Mouse (Mus musculus) thymus, adult 2 months (tissue): ENCODE measurements around the gene Fam104a. TPM values are rescaled to one million over a fixed set of nuclear protein-coding genes. Genes with fewer than 3 reads are reported as not detected.

ENCODE experiments used
- DNase-seq: peaks from one replicate; pipeline ENCODE4 v3.0.0; 2021
- H3K27ac ChIP-seq: fragments of 200-500 bp; 2 replicates; pipeline ENCODE4 v1.5.1; 2012; ENCODE audit warnings: low read length, control low read depth; ENCODE audit not compliant: control insufficient read depth, insufficient read depth
- H3K27me3 ChIP-seq: fragments of 200-500 bp; 2 replicates; pipeline ENCODE4 v1.6.1; 2012; ENCODE audit warnings: mild to moderate bottlenecking, low read length, moderate library complexity, mixed read lengths; ENCODE audit not compliant: control insufficient read depth, insufficient read depth
- H3K36me3 ChIP-seq: fragments of 200-500 bp; 2 replicates; pipeline ENCODE4 v1.6.1; 2012; ENCODE audit warnings: mild to moderate bottlenecking, low read length, moderate library complexity; ENCODE audit not compliant: control insufficient read depth, insufficient read depth
- H3K4me1 ChIP-seq: fragments of 200-500 bp; replicated peaks from 2 replicates; pipeline ENCODE4 v1.6.1; 2012; ENCODE audit warnings: low read length; ENCODE audit not compliant: control insufficient read depth, insufficient read depth
- H3K4me3 ChIP-seq: fragments of 200-500 bp; 2 replicates; pipeline ENCODE4 v1.5.1; 2012; ENCODE audit warnings: mild to moderate bottlenecking, low read length, control low read depth, moderate library complexity; ENCODE audit not compliant: control insufficient read depth, insufficient read depth
- CTCF ChIP-seq: fragments of 200-500 bp; IDR thresholded peaks from 2 replicates; pipeline ENCODE4 v1.5.1; 2012; ENCODE audit warnings: mild to moderate bottlenecking, control low read depth, low read length, moderate library complexity, borderline replicate concordance; ENCODE audit not compliant: control insufficient read depth, poor library complexity, insufficient read depth; ENCODE audit errors: extremely low read depth
- POLR2A ChIP-seq: fragments of 200-500 bp; IDR thresholded peaks from 2 replicates; pipeline ENCODE4 v1.6.1; 2012; ENCODE audit warnings: mild to moderate bottlenecking, low read length, control low read depth, moderate library complexity; ENCODE audit not compliant: control insufficient read depth, poor library complexity, insufficient read depth; ENCODE audit errors: extremely low read depth
- WGBS: fragments of 180-500 bp; shearing (Covaris S2); methylation state at CpG from one replicate; pipeline ENCODE4 v1.1.7; 2018; 5-methylcytosine and 5-hydroxymethylcytosine counted together
- polyA plus RNA-seq: library from polyadenylated mRNA; depleted of rRNA; stranded (reverse); fragments of >200 nt; gene quantifications from 2 replicates; pipeline ENCODE4 v1.2.3, GENCODE M21; 2012

Fam104a gene
- polyA plus RNA-seq, 1 experiment: 44.7 TPM

GRCm38 (mm10) chr11:113703758-113704157 is 19.8 kb upstream of the Fam104a start:
- DNase-seq: peak; percentile 77
- H3K27ac ChIP-seq: no peak overlapping the region
- H3K36me3 ChIP-seq: no peaks in the 10 kb centered on the region
- TF ChIP-seq POLR2A (no peak), CTCF (peak; percentile 86; the same call in 1 of the 2 replicates)
- no peaks in the 10 kb centered on the region for H3K27me3 ChIP-seq
- H3K4me1 ChIP-seq: no peaks in the 10 kb centered on the region
- 38% methylated on average over 5 of the region's 5 CpGs for WGBS
- H3K4me3 ChIP-seq: no peak overlapping the region

DNA sequence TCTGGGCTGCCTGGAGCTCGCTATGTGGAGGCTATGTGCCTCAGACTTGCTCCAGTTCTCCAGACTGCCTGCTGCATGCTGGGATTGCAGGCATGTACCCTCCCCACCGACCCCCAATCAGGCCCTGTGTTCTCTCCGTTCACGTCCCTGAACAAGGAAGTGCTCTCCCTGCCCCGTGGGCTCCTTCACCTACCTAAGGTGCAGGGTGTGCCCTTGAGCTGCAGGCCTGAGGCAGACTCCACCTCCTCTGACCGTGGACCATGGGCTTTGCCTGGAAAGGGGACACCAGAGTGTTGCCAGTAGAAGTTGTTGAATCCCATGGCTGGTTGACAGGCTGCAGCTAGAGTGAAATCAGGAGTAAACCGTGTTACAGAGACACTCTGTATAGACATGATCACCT is 15.7 kb upstream of the Fam104a start:
- WGBS: 91% methylated on average over 7 of the region's 7 CpGs
- H3K36me3 ChIP-seq: no peaks in the 10 kb centered on the region

DNA sequence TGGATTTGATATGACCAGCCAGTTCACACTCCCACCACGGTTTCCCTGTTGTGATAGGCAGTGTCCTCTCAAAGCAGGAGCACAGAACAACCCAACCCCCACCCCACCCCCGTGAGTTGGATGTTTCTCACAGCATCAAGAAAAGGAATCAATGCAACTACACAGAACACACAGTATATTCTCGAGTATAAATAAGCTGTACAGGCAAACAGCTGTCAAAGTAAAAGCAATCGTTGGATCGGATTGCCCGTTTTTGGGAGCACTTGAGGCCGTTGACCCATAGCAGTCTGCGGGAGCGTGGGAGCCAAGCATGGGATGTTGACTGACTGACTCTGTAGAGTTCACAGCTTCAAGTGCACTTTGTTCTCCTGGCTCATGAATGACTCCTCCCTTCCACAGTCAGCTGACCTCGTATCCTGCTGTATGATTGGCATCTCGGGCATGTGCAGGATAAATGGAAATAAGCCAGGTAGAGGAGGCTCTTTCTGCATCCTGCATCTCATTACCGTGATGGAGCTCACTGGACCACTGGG is 14.1 kb upstream of the Fam104a start:
- 96% methylated on average over 12 of the region's 12 CpGs for WGBS
- Histone ChIP-seq H3K4me3 (no peak overlapping the region), H3K36me3 (no peaks in the 10 kb centered on the region; the same call in 1 of the 2 replicates), H3K4me1 (no peaks in the 10 kb centered on the region), H3K27ac (no peak overlapping the region), H3K27me3 (no peaks in the 10 kb centered on the region)
- no peak for TF ChIP-seq POLR2A
- no peak for TF ChIP-seq CTCF
- DNase-seq: no peak

More for the DNA sequence above, 15.7 kb upstream of the Fam104a start:
- TF ChIP-seq POLR2A (no peak), CTCF (no peak)
- DNase-seq: no peak
- no peak overlapping the region for H3K27ac ChIP-seq
- no peaks in the 10 kb centered on the region for H3K27me3 ChIP-seq
- H3K4me3 ChIP-seq: no peak overlapping the region
- no peaks in the 10 kb centered on the region for H3K4me1 ChIP-seq

GRCm38 (mm10) chr11:113697571-113697970 is 13.6 kb upstream of the Fam104a start:
- DNase-seq: no peak
- no peak overlapping the region for H3K4me3 ChIP-seq
- no peak overlapping the region for H3K27ac ChIP-seq
- TF ChIP-seq CTCF (no peak), POLR2A (no peak)
- no peaks in the 10 kb centered on the region for H3K27me3 ChIP-seq
- H3K4me1 ChIP-seq: no peaks in the 10 kb centered on the region
- no peaks in the 10 kb centered on the region; the same call in 1 of the 2 replicates for H3K36me3 ChIP-seq
- 90% methylated on average over 5 of the region's 5 CpGs for WGBS

- Histone ChIP-seq H3K36me3 (peaks cover 7% of the 10 kb centered on the region), H3K27ac (no peak overlapping the region), H3K4me1 (no peaks in the 10 kb centered on the region), H3K27me3 (no peaks in the 10 kb centered on the region), H3K4me3 (no peak overlapping the region)
- TF ChIP-seq POLR2A: no peak
- no peak for TF ChIP-seq CTCF
- DNase-seq: no peak
- 80% methylated on average over 3 of the region's 3 CpGs for WGBS
These were observed 7.9 kb upstream of the Fam104a start for GRCm38 (mm10) chr11:113691851-113692250.

DNA sequence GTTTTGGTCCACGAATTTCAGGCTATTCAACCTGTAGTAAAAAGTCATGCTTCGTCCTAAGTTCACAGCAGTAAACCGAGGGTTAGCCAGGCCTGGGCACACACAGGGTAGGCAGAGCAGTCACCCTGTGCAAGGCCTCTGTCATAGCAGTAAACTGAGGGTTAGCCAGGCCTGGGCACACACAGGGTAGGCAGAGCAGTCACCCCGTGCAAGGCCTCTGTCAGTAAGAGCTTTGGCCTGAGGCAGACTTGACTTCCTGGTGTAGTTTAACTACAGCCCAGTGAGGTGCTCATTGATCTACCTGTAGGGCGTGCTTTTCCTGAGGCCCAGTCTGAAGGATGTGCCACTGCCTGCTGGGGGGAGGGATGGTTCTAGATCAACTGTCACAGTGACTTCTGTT is 7.4 kb upstream of the Fam104a start:
- 95% methylated on average over 5 of the region's 5 CpGs for WGBS
- peaks cover 7% of the 10 kb centered on the region for H3K36me3 ChIP-seq

GRCm38 (mm10) chr11:113690506-113690905 is 6.6 kb upstream of the Fam104a start:
- WGBS: 97% methylated on average over 12 of the region's 12 CpGs
- Histone ChIP-seq H3K4me3 (no peak overlapping the region), H3K27ac (no peak overlapping the region), H3K36me3 (peaks cover 7% of the 10 kb centered on the region), H3K27me3 (no peaks in the 10 kb centered on the region), H3K4me1 (no peaks in the 10 kb centered on the region)
- no peak for DNase-seq
- TF ChIP-seq POLR2A (no peak), CTCF (no peak)

More for the DNA sequence above, 7.4 kb upstream of the Fam104a start:
- Histone ChIP-seq H3K27me3 (no peaks in the 10 kb centered on the region), H3K27ac (no peak overlapping the region), H3K4me1 (no peaks in the 10 kb centered on the region), H3K4me3 (no peak overlapping the region)
- TF ChIP-seq CTCF: no peak
- TF ChIP-seq POLR2A: no peak
- no peak for DNase-seq
